Mouse (Mus musculus): ENCODE data around the gene Nlrp9a. TPM values are rescaled to one million over a fixed set of nuclear protein-coding genes. Genes with fewer than 3 reads are reported as not detected.

Nlrp9a gene
- total RNA-seq (2023): not detected

GRCm38 (mm10) chr7:26534723-26535122 lies at the start of gene Nlrp9a:
Nlrp9a (plus strand) TSS chr7:26535023.

GRCm38 (mm10) chr7:26618364-26618763 lies 83.5 kb downstream of the Nlrp9a start, which contains the start of gene Vmn1r185:
Vmn1r185 (minus strand) TSS chr7:26618464.

Other genes with a start within 250 kb of the Nlrp9a start
- gene Cyp2a4, start 227.9 kb upstream of the Nlrp9a start, total RNA-seq (2023): not detected
- gene Nlrp9c, start 131.3 kb upstream of the Nlrp9a start, total RNA-seq (2023): not detected
- not detected for gene Nlrp4a, start 99.9 kb upstream of the Nlrp9a start, total RNA-seq (2023)
- gene Vmn1r185, start 83.4 kb downstream of the Nlrp9a start, total RNA-seq (2023): not detected
- not detected for gene Cyp2b23, start 151.4 kb downstream of the Nlrp9a start, total RNA-seq (2023)
- not detected for gene Cyp2b19, start 222.1 kb downstream of the Nlrp9a start, total RNA-seq (2023)